Mouse (Mus musculus) embryonic fibroblast, embryonic 13.5 days (primary cell): ENCODE measurements around the gene Trim66.

Experiments used
- CTCF ChIP-seq: IDR thresholded peaks from 2 replicates; pipeline ENCODE4 v1.5.1; 2011; ENCODE audit warnings: mild to moderate bottlenecking, control low read depth, low read length, moderate library complexity, borderline replicate concordance; ENCODE audit not compliant: insufficient read depth
- POLR2A ChIP-seq: IDR thresholded peaks from 2 replicates; pipeline ENCODE4 v1.6.1; 2011; ENCODE audit warnings: low read depth, mild to moderate bottlenecking, control low read depth, low read length, moderate library complexity

DNA sequence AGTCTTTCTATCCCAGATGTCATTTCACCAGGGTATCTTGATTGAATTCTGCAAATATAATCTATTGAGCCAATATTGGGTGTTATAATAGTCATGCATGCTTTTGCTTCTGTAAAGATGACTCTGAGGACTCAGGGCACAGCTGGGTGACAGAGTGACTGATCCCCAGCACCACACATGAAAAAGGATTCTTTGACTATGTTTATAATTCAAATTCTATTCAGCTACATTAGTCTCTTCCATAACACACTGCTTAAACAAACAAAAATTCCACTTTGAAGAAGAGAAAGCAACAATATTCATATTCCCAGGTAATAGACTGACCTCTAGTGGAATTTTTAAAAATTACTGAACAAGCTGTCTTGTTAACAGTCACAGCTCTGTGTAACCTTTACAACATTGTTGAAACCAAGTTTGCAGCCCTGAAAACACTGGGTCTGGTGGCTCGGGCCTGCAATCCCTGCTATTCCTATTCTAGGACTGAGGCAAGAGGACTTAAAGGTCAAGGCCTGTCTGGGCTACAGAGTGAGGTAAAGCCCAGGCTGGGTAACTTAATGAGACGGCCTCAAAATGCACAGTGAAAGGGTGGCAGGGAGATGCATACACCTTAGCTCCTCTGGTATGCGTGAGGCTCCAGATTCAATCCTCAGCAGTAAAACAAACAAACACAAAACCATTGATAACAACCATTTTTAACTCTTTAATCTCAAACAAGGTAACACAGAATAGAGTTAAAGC, 83.3 kb downstream of the Trim66 start:
- no peak for TF ChIP-seq POLR2A
- TF ChIP-seq CTCF = no peak
